Mouse (Mus musculus): ENCODE measurements at regions not wholly inside any gene's neighbourhood (a gene's known extent, or its start where the extent isn't known, plus 50 kb on each side); places are given as distances from the start of the nearest gene placed in this dataset.

- TF ChIP-seq USF1 (IDR thresholded peaks at IDR 0.05; ENCODE audit: low read depth) = no peak
- no peak for TF ChIP-seq POLR2A (IDR thresholded peaks at IDR 0.05; ENCODE audit: insufficient read length, low read depth)
- no peak for TF ChIP-seq MYOG (IDR thresholded peaks at IDR 0.05; ENCODE audit: control insufficient read depth in 1 of 3, insufficient read depth in 1 of 3, insufficient read length in 2 of 3, low read depth in 2 of 3)
- TF ChIP-seq MAX (IDR thresholded peaks at IDR 0.05; ENCODE audit: low read depth) = no peak
- TF ChIP-seq TCF12 (IDR thresholded peaks at IDR 0.05; ENCODE audit: insufficient read depth, poor library complexity, severe bottlenecking) = no peak
- no peak for TF ChIP-seq POLR2AphosphoS2 (IDR thresholded peaks at IDR 0.05; ENCODE audit: insufficient read length, low read depth)
- no peak for TF ChIP-seq TCF3 (IDR thresholded peaks at IDR 0.05; ENCODE audit: insufficient read length, low read depth)
- TF ChIP-seq SRF (IDR thresholded peaks at IDR 0.05; ENCODE audit: control insufficient read depth, insufficient read length, low read depth) = no peak
- TF ChIP-seq CEBPB (IDR thresholded peaks at IDR 0.05; ENCODE audit: insufficient read depth, poor library complexity, severe bottlenecking) = no peak
- TF ChIP-seq E2F4 (IDR thresholded peaks at IDR 0.05; ENCODE audit: insufficient read depth) = no peak
- TF ChIP-seq MYOD1 (IDR thresholded peaks at IDR 0.05; ENCODE audit: control insufficient read depth in 1 of 3, insufficient read length in 2 of 3, low read depth in 2 of 3) = no peak
Observed at GRCm38 (mm10) chr13:11338297-11338616, 768.5 kb downstream of the Ryr2 start.
